Mouse (Mus musculus) c-Kit-positive CD71-positive TER-119-negative erythroid progenitor cells, embryonic 14.5 days (primary cell): ENCODE measurements around the gene Gm49321.

Source experiments
- DNase-seq: peaks from one replicate; pipeline ENCODE4 v3.0.0-alpha.2; 2013; ENCODE audit warnings: low read depth

Gene Gm49321

DNA sequence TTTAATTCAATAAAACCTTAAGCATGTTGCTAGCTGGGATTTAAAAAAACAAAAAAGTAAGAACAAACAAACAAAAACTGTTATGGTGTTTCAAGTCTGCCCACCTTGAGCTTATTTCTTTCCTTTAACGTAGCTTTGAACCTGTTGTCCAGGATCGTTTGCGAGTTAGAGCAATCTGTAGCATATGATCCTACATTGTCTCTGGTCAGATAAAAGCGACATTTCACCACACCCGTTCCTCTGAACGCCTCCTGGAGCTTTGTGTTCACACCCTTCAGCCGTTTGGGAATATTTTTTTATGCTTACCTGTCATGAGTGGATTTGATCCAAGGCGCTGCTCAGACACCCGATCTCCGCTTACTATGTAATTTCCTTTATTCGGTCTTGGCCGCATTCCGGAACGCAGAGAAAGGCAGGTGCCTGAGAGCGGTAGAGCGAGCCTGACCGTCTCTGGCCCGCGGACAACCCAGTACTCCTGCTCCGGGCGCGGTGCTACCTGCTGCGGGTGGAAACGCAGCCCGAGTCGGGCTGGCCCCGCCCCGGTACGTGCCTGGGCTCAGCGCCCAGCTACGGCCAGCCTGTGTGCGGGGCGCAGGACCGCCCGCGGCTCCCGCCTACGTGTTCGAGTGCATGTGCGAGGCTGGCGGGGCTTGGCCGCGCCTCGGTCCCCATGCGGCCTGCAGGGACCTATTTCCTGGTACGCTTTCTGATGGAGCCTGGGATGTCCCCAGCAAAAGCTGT, 12.0 kb downstream of the Gm49321 start:
- DNase-seq, result peak; percentile 15

DNA sequence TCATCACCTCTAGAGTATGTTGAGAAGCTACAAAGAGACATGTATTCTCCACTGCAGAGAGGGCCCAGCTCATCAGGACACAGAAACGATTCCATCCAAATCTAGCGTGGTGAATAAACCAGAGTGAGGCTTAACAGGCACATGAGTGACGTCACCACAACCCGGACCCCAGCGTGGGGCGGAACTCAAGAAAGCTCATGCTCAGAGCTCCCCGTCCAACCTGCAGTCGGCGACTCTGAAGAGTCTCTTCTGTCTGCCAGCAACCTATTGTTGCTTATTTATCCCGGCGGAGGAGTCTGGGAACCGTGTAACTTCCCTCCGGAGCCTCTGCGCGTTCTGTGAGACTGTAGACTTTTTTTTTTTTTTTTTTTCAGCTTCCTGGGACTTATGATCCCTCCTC, 15.4 kb downstream of the Gm49321 start:
- peak; percentile 32 for DNase-seq

DNA sequence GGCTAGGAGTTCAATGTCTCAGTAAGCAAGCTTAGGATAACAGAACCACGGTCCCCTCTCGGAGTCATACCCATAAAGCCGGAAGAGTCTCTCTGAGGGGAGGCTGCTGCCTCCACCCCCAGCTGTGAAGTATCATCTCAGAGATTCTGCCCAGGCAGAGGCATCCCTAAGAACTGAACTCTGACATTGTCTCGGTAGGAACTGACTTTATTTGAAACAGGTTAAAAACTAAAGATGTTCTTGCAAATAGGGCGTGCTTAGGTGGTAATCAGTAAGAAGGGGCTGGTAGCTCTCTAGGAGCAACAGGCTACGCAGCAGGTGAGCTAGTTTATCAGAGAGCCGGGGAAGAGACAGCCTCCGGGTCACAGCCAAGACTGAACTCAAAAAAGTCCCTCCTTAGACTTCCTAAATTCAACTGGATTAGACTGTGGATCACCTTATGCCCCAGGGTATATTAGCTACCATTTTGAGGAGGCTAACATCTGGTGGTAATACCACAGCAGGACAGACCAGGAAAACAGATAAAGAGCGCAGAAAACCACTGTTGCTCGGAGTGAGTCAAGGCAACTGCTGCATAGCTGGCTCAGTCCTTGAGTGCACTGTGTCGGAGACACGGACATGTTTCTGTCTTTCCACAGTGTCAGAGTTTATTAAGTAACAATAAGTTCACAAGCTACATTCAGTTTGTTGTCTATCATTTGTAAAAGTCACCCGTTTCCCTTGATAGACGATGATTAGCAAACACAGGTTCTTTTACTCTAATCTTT, 16.1 kb downstream of the Gm49321 start:
- DNase-seq, result peak; percentile 24

DNA sequence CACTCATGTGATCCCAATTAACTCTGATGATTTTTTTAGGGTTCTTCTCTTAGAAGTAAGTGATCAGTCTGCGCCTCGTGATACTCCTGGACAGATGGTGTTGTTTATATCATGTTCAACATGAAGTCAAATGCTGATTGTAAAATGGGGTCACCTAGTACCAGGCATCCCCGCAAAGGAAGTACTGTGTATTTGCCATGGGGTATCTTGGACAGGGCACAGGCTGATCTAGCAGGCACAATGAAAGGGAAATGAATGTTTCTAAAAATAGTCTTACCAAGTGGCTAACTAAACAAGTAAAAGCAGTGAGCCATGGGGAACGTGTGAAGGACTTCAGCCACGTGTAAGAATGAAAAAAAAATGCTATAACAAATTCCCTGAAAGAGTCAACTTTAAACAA, 17.3 kb downstream of the Gm49321 start:
- DNase-seq, result no peak

DNA sequence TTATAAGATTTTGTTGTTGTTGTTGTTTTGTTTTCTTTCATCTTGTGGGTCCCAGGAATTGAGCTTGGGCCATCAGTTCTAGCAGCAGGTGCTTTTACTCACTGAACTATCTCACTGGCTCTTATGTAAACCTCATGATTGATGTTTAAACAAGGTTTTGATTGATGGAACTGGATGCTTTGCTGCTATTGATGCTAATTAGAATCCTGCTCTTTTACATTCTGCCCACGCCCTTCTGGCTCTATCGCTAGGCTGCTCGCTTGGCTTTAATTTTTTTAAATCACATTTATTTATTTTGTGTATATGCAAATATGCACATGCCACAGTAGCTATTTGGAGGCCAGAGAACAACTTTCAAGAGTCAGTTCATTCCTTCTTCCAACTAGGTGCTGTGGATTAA, 20.2 kb downstream of the Gm49321 start:
- no peak for DNase-seq

DNA sequence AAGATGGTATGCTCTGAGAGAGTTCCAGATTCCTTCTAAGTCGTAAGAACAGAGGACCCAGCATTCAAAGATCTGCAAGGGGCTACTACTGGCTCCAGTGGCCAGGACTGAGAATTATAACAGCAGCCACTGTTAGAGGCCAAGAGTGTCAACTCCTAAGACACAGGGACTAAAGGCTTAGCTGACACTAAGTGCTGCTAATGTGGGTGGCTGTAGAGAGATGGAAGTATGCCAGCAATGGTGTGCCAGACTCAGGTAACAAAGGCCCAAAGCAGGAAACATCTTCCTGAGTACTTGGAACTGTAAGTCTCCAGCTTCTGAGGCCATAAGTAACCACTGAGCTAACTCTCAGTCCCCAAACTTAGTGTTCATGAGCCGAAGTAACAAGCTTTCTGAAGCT, 21.4 kb downstream of the Gm49321 start:
- no peak for DNase-seq

DNA sequence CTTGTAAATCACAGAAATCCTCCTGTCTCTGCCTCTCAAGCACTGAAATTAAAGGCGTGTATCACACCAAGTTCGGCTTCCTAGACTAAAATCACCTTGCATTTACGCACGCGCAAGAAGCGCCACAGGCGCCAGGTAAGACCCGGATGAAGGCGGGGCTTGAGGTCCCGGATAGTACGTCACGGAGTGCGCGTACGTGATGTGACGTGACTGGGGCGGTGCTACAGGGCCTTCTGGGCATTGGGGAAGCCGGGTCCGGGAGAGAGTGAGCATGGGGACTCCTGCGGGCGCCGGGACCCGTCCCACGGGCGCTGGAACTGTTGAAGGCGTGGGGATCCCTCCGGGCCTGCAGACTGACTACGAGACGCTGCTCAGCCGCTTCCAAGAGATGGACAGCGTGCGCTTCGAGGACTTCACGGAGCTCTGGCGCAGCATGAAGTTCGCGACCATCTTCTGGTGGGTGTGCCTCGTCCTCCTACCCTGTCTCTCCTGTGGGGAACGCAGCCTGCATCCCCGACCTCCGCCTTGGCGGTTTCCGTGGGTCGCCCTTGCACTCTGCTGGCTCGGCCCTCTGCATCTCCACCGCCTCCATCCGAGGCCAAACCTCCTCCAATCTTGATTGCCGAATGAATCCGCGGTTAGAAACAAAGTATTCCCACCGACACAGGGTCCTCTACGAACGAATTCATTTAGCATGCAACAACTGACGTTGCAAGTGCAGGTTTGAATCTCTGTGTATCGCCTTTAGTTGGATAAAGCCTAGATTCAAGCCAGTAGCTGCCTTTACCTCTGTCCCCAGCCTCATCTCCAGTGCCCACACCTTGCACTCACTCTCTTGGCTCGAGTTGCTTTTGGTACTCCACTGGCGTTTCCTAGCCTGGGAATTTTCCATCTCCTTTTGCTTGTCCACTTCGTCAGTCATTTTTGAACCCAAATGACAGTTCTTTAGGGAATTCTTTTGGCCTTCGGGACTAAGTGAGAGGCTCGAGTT, 27.1 kb downstream of the Gm49321 start, which contains the start of gene Snapc1:
TSS of gene Snapc1 (plus strand) at position 191 of the 991 bp plus-strand sequence.
- DNase-seq, result peak; percentile 95

DNA sequence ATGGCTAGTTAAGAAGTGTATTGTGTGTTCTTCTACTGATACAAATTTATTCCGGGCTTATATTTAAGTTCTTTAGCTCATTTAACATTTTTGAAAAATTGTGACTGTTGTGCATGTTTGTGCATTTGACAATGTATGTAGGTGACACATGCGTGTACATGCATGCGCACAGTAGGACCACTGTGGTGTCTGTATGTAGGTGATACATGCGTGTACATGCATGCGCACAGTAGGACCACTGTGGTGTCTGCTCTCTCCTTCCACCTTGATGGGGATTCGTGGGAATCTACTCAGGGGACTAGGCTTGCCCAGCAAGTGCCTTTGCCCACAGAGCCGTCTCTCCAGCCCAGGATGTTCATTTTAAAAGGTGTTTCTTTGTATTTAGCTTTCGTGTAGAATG, 31.7 kb downstream of the Gm49321 start:
- no peak for DNase-seq

DNA sequence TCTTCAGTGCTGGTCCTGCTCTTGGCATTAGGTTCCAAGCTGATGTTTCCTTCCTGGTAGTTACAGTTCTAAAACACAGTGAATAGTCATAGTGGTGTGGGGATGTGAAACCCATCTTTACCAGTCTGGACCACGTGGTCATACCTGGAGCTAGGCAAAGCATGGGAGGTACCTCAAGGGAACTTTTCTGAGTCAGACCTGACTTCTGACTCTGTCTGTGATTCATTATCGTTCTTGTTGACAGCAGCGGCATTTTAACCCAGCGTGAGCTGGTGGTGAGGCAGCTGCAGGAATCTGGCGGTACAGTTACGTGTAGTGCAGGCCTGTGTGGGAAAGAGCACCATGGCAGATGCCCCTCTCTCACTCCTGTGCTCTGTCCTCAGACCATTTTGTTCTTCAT, 37.1 kb downstream of the Gm49321 start:
- DNase-seq, result no peak

DNA sequence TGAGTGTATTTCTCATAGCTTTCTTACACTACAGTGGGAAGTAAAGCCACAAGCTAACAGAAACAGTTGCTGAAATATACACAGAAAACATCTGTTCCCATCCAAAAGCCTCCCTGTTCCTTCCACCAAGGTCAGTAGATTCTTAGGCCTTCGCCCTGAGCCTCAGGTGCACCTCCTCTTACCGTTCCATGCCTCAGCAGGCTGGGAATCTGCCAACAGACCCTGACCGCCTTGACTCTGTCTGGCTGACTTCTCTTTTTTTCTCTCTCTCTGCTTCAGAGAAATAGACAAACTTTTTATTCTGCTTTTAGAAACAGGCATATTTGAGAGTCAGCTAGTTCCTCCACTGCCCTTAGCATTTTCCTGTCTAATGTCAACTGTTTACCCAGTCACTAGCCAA, 40.7 kb downstream of the Gm49321 start:
- no peak for DNase-seq

DNA sequence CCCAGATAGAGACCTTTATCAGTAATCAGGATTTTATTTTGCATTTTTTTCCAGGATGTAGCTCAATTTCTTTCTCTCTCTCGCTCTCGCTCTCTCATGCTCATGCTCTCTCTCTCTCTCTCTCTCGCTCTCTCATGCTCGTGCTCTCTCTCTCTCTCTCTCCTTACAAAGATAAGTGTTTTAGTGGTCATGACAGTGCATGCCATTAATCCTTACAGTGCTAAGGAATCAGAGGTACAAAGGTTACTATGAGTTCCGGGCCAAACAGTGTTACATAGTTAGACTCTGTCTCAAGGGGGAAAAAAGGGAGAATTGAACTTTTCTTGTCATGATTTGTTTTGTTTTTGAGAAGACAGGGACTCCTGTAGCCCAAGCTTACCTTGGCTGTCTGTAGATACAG, 42.2 kb downstream of the Gm49321 start:
- DNase-seq, result no peak

DNA sequence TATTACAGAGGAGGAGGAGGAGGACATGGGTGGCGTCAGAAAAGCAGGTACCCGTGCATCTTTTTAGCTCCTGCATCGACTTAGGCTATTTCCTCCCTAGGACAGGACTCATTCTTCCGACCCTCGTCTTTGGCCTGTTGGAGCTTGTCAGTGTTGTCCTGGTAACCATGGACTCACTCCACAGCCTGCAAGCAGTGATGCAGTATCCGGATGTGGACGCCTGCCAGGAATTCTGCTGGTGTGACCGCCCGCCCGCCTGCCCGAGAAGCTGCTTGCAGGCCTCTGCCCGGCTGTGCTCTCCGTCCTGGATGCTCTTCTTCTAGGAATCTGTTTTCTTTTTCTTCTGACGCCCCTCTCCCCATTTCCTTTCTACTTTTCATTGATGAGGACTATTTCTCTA, 45.1 kb downstream of the Gm49321 start:
- no peak for DNase-seq

DNA sequence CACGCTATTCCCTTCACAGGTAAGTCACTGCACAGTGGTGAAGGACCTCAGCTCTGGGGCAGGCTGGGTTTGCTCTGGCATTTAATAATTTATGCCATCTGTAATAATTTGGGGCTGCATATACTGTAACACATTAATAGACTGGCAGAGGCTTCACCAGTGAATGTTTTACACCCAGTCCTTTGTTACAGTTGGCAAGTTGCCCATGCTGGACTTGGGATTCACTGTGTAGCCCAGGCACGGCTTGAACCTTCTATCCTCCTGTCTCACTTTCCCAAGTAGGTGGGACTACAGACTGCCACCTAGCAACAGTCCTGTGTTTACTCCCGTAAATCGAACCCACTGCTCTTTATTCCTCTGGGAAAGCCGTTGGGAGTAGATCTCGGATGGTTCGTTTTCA, 48.8 kb downstream of the Gm49321 start:
- no peak for DNase-seq

DNA sequence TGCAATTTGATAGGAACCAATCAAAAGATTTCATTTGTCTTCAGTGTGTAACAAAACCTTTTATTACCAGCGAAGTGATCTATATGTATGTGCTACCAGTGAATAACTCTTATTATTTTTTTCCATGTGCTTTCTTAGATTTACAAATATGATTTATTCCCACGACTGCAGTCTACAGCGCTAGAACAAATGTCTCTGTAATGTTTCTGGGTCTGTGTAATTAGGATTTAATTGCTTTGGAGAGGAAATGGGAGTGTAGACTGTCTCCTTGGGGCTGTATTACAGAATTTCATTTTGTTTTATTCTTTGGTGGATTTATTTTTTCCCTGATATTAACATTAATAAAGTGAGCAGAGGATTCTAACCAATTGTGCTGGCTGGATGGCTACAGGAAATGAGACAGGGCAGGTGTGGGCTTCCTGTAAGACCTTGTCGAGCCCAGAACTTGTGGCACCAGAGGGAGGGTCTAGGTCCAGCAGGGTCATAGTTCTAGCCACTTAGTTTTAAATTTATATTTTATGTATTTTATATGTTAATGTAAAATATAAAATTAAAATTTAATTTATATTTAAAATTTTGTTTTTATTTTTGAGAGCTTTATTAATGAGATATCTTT, 51.0 kb downstream of the Gm49321 start:
- DNase-seq, result no peak

DNA sequence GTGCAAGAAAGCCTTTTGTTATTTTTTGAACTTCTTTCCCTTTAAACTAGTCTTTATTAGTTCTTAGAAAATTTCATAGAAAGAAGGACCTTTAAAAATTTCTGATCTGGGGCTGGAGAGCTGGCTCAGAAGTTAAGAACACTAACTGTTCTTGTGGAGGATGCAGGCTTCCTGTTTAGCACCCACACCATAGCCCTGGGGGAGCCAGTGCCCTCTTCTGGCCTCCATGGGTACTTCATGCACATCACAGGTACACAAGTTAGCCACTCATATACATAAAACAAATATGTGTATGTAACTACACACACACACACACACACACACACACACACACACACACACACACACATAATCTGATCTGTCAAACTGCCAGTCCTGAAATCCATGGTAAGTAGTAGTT, 52.1 kb downstream of the Gm49321 start:
- peak; percentile 23 for DNase-seq

DNA sequence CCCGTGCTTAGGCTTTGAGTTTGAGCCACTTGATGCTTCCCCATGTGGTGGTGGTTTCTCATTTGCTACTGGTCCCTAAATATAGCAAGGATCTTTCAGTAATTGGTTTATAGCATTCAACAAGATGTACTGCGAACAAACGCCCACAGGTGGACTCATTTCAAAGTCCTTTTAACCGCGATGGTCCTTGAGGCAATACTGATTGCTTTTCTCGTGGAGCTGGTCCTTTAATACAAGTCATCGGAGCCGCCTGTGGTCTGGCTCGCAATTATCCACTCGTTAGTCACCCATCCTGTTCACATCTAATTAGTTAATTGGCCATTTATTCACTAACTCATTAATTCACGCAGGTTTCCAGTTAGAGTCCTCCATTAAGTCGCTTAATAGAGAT, 59.4 kb downstream of the Gm49321 start:
- DNase-seq, result no peak

DNA sequence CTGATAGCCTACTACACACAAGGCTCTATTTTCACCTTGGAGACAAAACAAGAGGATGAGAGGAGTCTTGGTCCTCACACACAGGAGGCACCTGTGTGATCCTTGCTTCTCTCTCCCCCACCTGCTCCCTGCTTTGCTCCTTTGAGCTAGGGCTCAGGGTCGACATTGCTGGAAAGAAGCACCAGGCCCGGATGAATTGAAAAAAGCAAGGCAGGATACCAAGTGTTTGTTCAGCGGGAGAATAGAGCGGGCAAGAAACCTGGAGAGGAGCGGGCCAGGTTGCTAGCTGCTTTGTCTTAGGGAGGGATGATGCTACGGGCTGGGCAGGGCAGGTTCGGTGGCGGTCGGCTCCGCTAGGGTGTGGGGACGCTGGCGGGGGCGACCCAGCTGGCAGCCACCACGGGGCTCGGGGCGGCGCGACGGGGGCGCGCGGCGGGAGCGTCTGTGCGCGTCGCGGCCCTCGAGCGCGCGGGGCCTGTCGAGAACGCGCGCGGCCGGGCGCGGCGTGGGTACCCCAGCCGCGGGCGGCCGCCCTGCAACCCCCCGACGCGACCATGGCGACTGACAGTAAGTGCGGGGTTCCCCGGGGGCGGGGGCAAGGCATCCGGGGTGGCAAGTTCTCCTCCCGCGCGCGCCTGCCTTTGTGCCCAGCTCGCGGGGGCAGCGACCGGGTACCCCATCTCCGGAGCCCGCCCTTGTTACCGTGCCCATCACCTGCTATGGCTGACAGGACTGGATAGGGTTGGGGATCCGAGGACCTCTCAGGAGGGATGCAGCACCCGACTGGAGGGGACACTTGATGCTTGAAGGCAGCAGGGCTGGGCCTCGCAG, 60.1 kb downstream of the Gm49321 start, which contains the start of gene Syt16:
TSS of gene Syt16 (plus strand) at position 365 of the 831 bp plus-strand sequence.
- no peak for DNase-seq

DNA sequence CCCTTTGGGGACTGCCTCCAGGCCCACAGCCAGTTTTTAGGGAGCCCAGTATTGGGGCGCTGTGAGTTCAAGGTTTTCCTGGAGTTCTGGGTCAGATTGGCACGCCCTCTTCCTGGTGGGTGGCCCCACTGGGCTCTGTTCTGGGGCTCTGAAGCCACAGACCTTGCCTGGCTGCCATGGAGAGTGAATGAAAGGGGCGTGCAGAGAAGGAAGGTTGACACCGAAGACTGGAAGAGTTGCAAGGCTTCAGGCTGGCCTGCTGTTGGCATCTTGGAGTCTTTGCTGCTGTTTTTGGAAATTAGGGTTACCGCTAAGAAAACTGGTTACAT, 60.6 kb downstream of the Gm49321 start:
- DNase-seq, result no peak

DNA sequence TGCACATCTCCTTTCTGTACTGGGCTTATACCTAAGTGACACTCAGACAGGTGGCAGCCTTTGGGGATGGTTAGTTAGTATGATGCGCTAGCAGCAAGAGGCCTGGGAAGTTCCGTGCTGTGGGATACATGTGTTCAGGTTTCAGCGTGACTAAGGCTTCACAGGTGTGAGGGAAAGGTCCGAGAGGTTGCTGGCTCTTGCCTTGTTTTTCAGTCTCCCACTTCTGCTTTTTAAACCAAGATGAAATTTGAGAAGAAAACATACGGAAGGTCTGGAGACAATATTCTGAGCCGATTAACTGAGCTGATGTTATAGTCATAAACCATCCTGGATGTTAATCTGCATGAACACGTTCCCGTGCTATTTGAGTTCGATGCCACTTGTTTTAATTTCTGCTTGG, 65.0 kb downstream of the Gm49321 start:
- no peak for DNase-seq

DNA sequence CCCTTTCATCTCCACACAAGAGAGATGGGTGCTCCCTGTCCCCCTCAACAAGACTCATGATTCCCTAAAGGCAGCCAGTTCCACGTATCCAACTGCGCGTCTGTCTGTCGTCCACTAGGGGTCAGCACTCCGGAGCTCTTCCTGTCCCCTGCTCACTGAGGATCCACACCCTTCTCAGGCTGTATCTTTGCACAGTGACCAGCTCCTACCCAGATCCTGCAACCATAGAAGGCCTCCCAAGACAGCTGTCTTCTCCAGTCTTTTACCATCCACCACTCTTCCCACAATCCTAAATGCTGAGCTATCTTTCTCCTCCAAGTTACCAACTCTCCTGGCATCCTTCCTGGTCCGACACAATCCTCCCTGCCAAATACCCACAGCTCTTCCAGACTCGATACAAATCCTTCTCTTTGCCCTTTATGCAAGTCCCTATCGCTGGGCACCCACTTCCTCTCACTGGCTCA, 72.0 kb downstream of the Gm49321 start:
- peak; percentile 32 for DNase-seq

DNA sequence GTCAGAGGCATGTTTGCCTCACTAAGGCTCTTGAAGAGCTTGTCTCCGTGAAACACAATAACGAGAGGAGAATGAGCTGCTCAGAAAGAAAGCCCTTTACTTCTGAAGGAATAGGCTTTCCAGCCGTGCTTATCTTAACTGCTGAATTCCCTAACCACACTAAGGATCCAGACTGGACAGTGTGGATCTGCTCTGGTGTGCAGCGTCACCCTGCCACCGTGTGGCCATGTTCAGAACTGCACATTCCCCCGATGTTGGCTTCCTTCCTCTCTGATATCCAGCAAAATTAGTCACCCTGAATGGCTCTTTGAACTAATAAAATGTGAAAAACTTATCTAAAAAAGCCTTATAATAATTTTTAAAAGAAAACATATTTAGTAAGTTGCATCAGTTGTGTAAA, 76.3 kb downstream of the Gm49321 start:
- DNase-seq, result peak; percentile 27
